21 mouse cellular contexts compared by ENCODE assay signal in the genomic region with DNA sequence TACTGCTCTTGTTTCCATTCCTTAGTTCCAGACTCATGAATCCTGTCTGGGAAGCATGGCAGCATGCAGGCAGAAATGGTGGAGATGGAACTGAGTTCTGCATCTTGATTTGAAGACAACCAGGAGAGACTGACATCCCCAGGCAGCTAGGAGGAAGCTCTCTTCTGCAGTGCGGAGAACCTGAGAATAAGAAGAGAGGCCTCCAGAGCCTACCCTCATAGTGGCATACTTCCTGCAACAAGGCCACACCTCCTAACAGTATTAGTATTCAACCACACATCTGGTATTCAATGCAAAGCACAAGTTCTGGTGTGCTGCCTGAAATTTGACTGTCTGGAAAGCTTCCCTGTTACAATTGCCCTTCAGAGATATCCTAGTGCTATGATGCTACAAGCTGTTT. TPM values are rescaled to one million over a fixed set of nuclear protein-coding genes. Genes with fewer than 3 reads are reported as not detected.
"Had no signal": no experiment of that assay in that cellular context is flagged by ENCODE, and none has a peak within 500 bp of the region (broad histone marks: within the 10 kb centered on the region; RNA-seq: fewer than 3 reads in every experiment).

No protein-coding gene starts in this region.

- DNase-seq: gastrocnemius, postnatal 14 days; gastrocnemius, postnatal 36 days; heart, adult 18-20 months; heart, postnatal 10 days; kidney, adult 18-20 months; kidney, adult 8-10 months; kidney, postnatal 10 days; kidney, postnatal 25 days; kidney, postnatal 4 days; left cerebral cortex, postnatal 4 days had no signal

- H3K4me3 ChIP-seq: heart, embryonic 10.5 days; heart, embryonic 12.5 days; hindbrain, embryonic 13.5 days; intestine, embryonic 15.5 days; layer of hippocampus, adult 2 months; left cerebral cortex, adult 2 months; limb, embryonic 13.5 days; limb, embryonic 15.5 days; liver, embryonic 12.5 days had no signal

- H3K27ac ChIP-seq: heart, embryonic 10.5 days; hindbrain, embryonic 13.5 days; intestine, embryonic 15.5 days; layer of hippocampus, adult 2 months; left cerebral cortex, adult 2 months; limb, embryonic 13.5 days; limb, embryonic 15.5 days; liver, embryonic 12.5 days; liver, embryonic 14.5 days had no signal

- H3K9me3 ChIP-seq: heart, embryonic 10.5 days; heart, embryonic 12.5 days; hindbrain, embryonic 13.5 days; intestine, embryonic 15.5 days; limb, embryonic 13.5 days; limb, embryonic 15.5 days; liver, embryonic 12.5 days had no signal

- H3K36me3 ChIP-seq: heart, embryonic 10.5 days; hindbrain, embryonic 13.5 days; intestine, embryonic 15.5 days; limb, embryonic 13.5 days; limb, embryonic 15.5 days had no signal

- H3K4me1 ChIP-seq: heart, embryonic 10.5 days; intestine, embryonic 15.5 days had no signal

- H3K4me2 ChIP-seq: heart, embryonic 12.5 days; hindbrain, embryonic 13.5 days; intestine, embryonic 15.5 days; limb, embryonic 13.5 days; limb, embryonic 15.5 days; liver, embryonic 12.5 days had no signal

- H3K27me3 ChIP-seq: heart, embryonic 12.5 days; hindbrain, embryonic 13.5 days; intestine, embryonic 15.5 days; limb, embryonic 13.5 days; limb, embryonic 15.5 days; liver, embryonic 12.5 days had no signal

- H3K9ac ChIP-seq: heart, embryonic 12.5 days; hindbrain, embryonic 13.5 days; intestine, embryonic 15.5 days; limb, embryonic 13.5 days; limb, embryonic 15.5 days; liver, embryonic 14.5 days had no signal

RNA-seq across cellular contexts. Expression of gene Epm2a, which starts 33.3 kb away (rescaled TPM):
- polyA plus RNA-seq: inflammation-experienced regulatory T-cells, adult 6 months had no signal
